Mouse (Mus musculus): ENCODE measurements around the gene Lmntd1. TPM values are rescaled to one million over a fixed set of nuclear protein-coding genes. Genes with fewer than 3 reads are reported as not detected.

Lmntd1 gene
- polyA plus RNA-seq, 1 experiment from 2014 or later = 0.11 TPM

- no peak overlapping the region for H3K27ac ChIP-seq (replicated peaks)
- DNase-seq (ENCODE audit: low spot score) = no peak
- H3K4me1 ChIP-seq = peaks cover 6% of the 10 kb centered on the region
- no peaks in the 10 kb centered on the region for H3K27me3 ChIP-seq (ENCODE audit: low read depth, poor library complexity, severe bottlenecking)
- H3K9me3 ChIP-seq (replicated peaks) = no peaks in the 10 kb centered on the region
- H3K4me3 ChIP-seq = no peak overlapping the region
- no peaks in the 10 kb centered on the region for H3K36me3 ChIP-seq
- WGBS = 93% methylated on average over 2 of the region's 2 CpGs
Measured at GRCm38 (mm10) chr6:145396534-145396933, 217.6 kb downstream of the Lmntd1 start.

- Histone ChIP-seq H3K27me3 (ENCODE audit: low read depth, poor library complexity, severe bottlenecking) (no peaks in the 10 kb centered on the region), H3K9me3 (replicated peaks) (no peaks in the 10 kb centered on the region), H3K27ac (replicated peaks) (0 out of 2 replicates have a peak overlapping the region, but pooled peaks have one; percentile 10), H3K4me3 (no peak overlapping the region), H3K4me1 (peaks cover 27% of the 10 kb centered on the region), H3K36me3 (no peaks in the 10 kb centered on the region)
- DNase-seq (ENCODE audit: low spot score) = no peak
- WGBS = 77% methylated on average over 2 of the region's 2 CpGs
Measured at GRCm38 (mm10) chr6:145390421-145390820, 223.7 kb downstream of the Lmntd1 start.

GRCm38 (mm10) chr6:145389904-145390303 is 224.2 kb downstream of the Lmntd1 start:
- 80% methylated on average over 7 of the region's 7 CpGs for WGBS
- no peaks in the 10 kb centered on the region for H3K9me3 ChIP-seq (replicated peaks)
- no peaks in the 10 kb centered on the region for H3K27me3 ChIP-seq (ENCODE audit: low read depth, poor library complexity, severe bottlenecking)
- no peak overlapping the region for H3K4me3 ChIP-seq
- no peaks in the 10 kb centered on the region for H3K36me3 ChIP-seq
- peaks cover 27% of the 10 kb centered on the region for H3K4me1 ChIP-seq
- no peak for DNase-seq (ENCODE audit: low spot score)
- H3K27ac ChIP-seq (replicated peaks) = peak overlapping the region; percentile 10; the same call in 1 of the 2 replicates

- no peak for DNase-seq (ENCODE audit: low spot score)
- Histone ChIP-seq H3K9me3 (replicated peaks) (no peaks in the 10 kb centered on the region), H3K27ac (replicated peaks) (no peak overlapping the region), H3K4me3 (no peak overlapping the region), H3K4me1 (peaks cover 27% of the 10 kb centered on the region), H3K36me3 (no peaks in the 10 kb centered on the region), H3K27me3 (ENCODE audit: low read depth, poor library complexity, severe bottlenecking) (no peaks in the 10 kb centered on the region)
- 78% methylated on average over 6 of the region's 6 CpGs for WGBS
Measured at GRCm38 (mm10) chr6:145387378-145387777, 226.7 kb downstream of the Lmntd1 start.

GRCm38 (mm10) chr6:145382586-145383380 is 231.3 kb downstream of the Lmntd1 start:
- DNase-seq (ENCODE audit: low spot score) = no peak

GRCm38 (mm10) chr6:145380961-145381360 is 233.2 kb downstream of the Lmntd1 start:
- Histone ChIP-seq H3K4me1 (peaks cover 7% of the 10 kb centered on the region), H3K4me3 (no peak overlapping the region), H3K9me3 (replicated peaks) (no peaks in the 10 kb centered on the region), H3K36me3 (no peaks in the 10 kb centered on the region), H3K27me3 (ENCODE audit: low read depth, poor library complexity, severe bottlenecking) (no peaks in the 10 kb centered on the region), H3K27ac (replicated peaks) (no peak overlapping the region)
- 89% methylated on average over 8 of the region's 8 CpGs for WGBS
- no peak for DNase-seq (ENCODE audit: low spot score)

More at GRCm38 (mm10) chr6:145382586-145383380, 231.3 kb downstream of the Lmntd1 start:
- Histone ChIP-seq H3K36me3 (no peaks in the 10 kb centered on the region), H3K9me3 (replicated peaks) (no peaks in the 10 kb centered on the region), H3K4me1 (peaks cover 18% of the 10 kb centered on the region), H3K27ac (replicated peaks) (no peak overlapping the region), H3K4me3 (no peak overlapping the region), H3K27me3 (ENCODE audit: low read depth, poor library complexity, severe bottlenecking) (no peaks in the 10 kb centered on the region)
- 89% methylated on average over 12 of the region's 12 CpGs for WGBS

GRCm38 (mm10) chr6:145379175-145379574 is 234.9 kb downstream of the Lmntd1 start:
- no peaks in the 10 kb centered on the region for H3K9me3 ChIP-seq (replicated peaks)
- no peaks in the 10 kb centered on the region for H3K27me3 ChIP-seq (ENCODE audit: low read depth, poor library complexity, severe bottlenecking)
- H3K36me3 ChIP-seq = no peaks in the 10 kb centered on the region
- 48% methylated on average over 6 of the region's 6 CpGs for WGBS
- H3K4me3 ChIP-seq = no peak overlapping the region
- H3K27ac ChIP-seq (replicated peaks) = 0 out of 2 replicates have a peak overlapping the region, but pooled peaks have one; percentile 28
- peaks cover 8% of the 10 kb centered on the region for H3K4me1 ChIP-seq
- no peak for DNase-seq (ENCODE audit: low spot score)

- 71% methylated on average over 4 of the region's 4 CpGs for WGBS
- peaks cover 12% of the 10 kb centered on the region for H3K4me1 ChIP-seq
- no peak for DNase-seq (ENCODE audit: low spot score)
- no peak overlapping the region for H3K4me3 ChIP-seq
- no peaks in the 10 kb centered on the region for H3K36me3 ChIP-seq
- H3K27ac ChIP-seq (replicated peaks) = no peak overlapping the region
- H3K9me3 ChIP-seq (replicated peaks) = no peaks in the 10 kb centered on the region
- H3K27me3 ChIP-seq (ENCODE audit: low read depth, poor library complexity, severe bottlenecking) = no peaks in the 10 kb centered on the region
Measured at GRCm38 (mm10) chr6:145378689-145379088, 235.4 kb downstream of the Lmntd1 start.

- Histone ChIP-seq H3K4me3 (no peak overlapping the region), H3K9me3 (replicated peaks) (no peaks in the 10 kb centered on the region), H3K36me3 (no peaks in the 10 kb centered on the region), H3K27ac (replicated peaks) (no peak overlapping the region), H3K27me3 (ENCODE audit: low read depth, poor library complexity, severe bottlenecking) (no peaks in the 10 kb centered on the region), H3K4me1 (peaks cover 18% of the 10 kb centered on the region)
- DNase-seq (ENCODE audit: low spot score) = no peak
- WGBS = 77% methylated on average over 2 of the region's 2 CpGs
Measured at GRCm38 (mm10) chr6:145374372-145374771, 239.7 kb downstream of the Lmntd1 start.

- Histone ChIP-seq H3K4me1 (peaks cover 15% of the 10 kb centered on the region), H3K9me3 (replicated peaks) (no peaks in the 10 kb centered on the region), H3K36me3 (no peaks in the 10 kb centered on the region), H3K27ac (replicated peaks) (no peak overlapping the region), H3K27me3 (ENCODE audit: low read depth, poor library complexity, severe bottlenecking) (no peaks in the 10 kb centered on the region), H3K4me3 (no peak overlapping the region)
- WGBS = 62% methylated on average over 7 of the region's 7 CpGs
- DNase-seq (ENCODE audit: low spot score) = no peak
Measured at GRCm38 (mm10) chr6:145373712-145374221, 240.4 kb downstream of the Lmntd1 start.

- Histone ChIP-seq H3K27ac (replicated peaks) (no peak overlapping the region), H3K9me3 (replicated peaks) (no peaks in the 10 kb centered on the region), H3K4me1 (peaks cover 14% of the 10 kb centered on the region), H3K27me3 (ENCODE audit: low read depth, poor library complexity, severe bottlenecking) (no peaks in the 10 kb centered on the region), H3K4me3 (no peak overlapping the region), H3K36me3 (no peaks in the 10 kb centered on the region)
- DNase-seq (ENCODE audit: low spot score) = no peak
- WGBS = 85% methylated on average over 2 of the region's 2 CpGs
Measured at GRCm38 (mm10) chr6:145372066-145372465, 242.1 kb downstream of the Lmntd1 start.

- Histone ChIP-seq H3K4me3 (no peak overlapping the region), H3K9me3 (replicated peaks) (no peaks in the 10 kb centered on the region), H3K27ac (replicated peaks) (no peak overlapping the region), H3K27me3 (ENCODE audit: low read depth, poor library complexity, severe bottlenecking) (no peaks in the 10 kb centered on the region), H3K4me1 (peaks cover 14% of the 10 kb centered on the region), H3K36me3 (no peaks in the 10 kb centered on the region)
- no peak for DNase-seq (ENCODE audit: low spot score)
- 94% methylated on average over 4 of the region's 4 CpGs for WGBS
Measured at GRCm38 (mm10) chr6:145371586-145371985, 242.5 kb downstream of the Lmntd1 start.

GRCm38 (mm10) chr6:145370302-145370701 is 243.8 kb downstream of the Lmntd1 start:
- no peak for DNase-seq (ENCODE audit: low spot score)
- H3K9me3 ChIP-seq (replicated peaks) = no peaks in the 10 kb centered on the region

More at GRCm38 (mm10) chr6:145370302-145370701, 243.8 kb downstream of the Lmntd1 start:
- Histone ChIP-seq H3K4me1 (peaks cover 14% of the 10 kb centered on the region), H3K27me3 (ENCODE audit: low read depth, poor library complexity, severe bottlenecking) (no peaks in the 10 kb centered on the region), H3K36me3 (no peaks in the 10 kb centered on the region), H3K27ac (replicated peaks) (no peak overlapping the region), H3K4me3 (no peak overlapping the region)
- 79% methylated on average over 3 of the region's 3 CpGs for WGBS
